Mouse (Mus musculus): Measurements from ENCODE around the gene Manbal. TPM values are rescaled to one million over a fixed set of nuclear protein-coding genes. Genes with fewer than 3 reads are reported as not detected.

Gene Manbal
- polyA plus RNA-seq, 1 experiment = 68.0 TPM

GRCm38 (mm10) chr2:157412497-157412896, 45.1 kb downstream of the Manbal start:
- Histone ChIP-seq H3K4me3 (ENCODE audit: control insufficient read depth, insufficient read depth, low read length) (no peak overlapping the region), H3K27me3 (ENCODE audit: control insufficient read depth, insufficient read depth, low read length) (no peaks in the 10 kb centered on the region), H3K4me1 (replicated peaks; ENCODE audit: control insufficient read depth, insufficient read depth, low read length) (no peaks in the 10 kb centered on the region), H3K27ac (ENCODE audit: control insufficient read depth, insufficient read depth, low read length) (no peak overlapping the region), H3K36me3 (ENCODE audit: control insufficient read depth, insufficient read depth, low read length) (no peaks in the 10 kb centered on the region)
- WGBS = 84% methylated on average over 7 of the region's 7 CpGs
- TF ChIP-seq POLR2A (IDR thresholded peaks at IDR 0.05; ENCODE audit: control insufficient read depth, extremely low read depth, insufficient read depth, low read length, poor library complexity) = no peak
- no peak for TF ChIP-seq CTCF (IDR thresholded peaks at IDR 0.05; ENCODE audit: borderline replicate concordance, control insufficient read depth, extremely low read depth, insufficient read depth, low read length, poor library complexity)
- DNase-seq = no peak

- Histone ChIP-seq H3K36me3 (ENCODE audit: control insufficient read depth, insufficient read depth, low read length) (no peaks in the 10 kb centered on the region), H3K4me3 (ENCODE audit: control insufficient read depth, insufficient read depth, low read length) (no peak overlapping the region), H3K4me1 (replicated peaks; ENCODE audit: control insufficient read depth, insufficient read depth, low read length) (no peaks in the 10 kb centered on the region), H3K27ac (ENCODE audit: control insufficient read depth, insufficient read depth, low read length) (no peak overlapping the region), H3K27me3 (ENCODE audit: control insufficient read depth, insufficient read depth, low read length) (no peaks in the 10 kb centered on the region)
- WGBS = 86% methylated on average over 6 of the region's 6 CpGs
- no peak for TF ChIP-seq POLR2A (IDR thresholded peaks at IDR 0.05; ENCODE audit: control insufficient read depth, extremely low read depth, insufficient read depth, low read length, poor library complexity)
- TF ChIP-seq CTCF (IDR thresholded peaks at IDR 0.05; ENCODE audit: borderline replicate concordance, control insufficient read depth, extremely low read depth, insufficient read depth, low read length, poor library complexity) = no peak
- no peak for DNase-seq
These were observed 49.8 kb downstream of the Manbal start for GRCm38 (mm10) chr2:157417229-157417628.

- 76% methylated on average over 13 of the region's 13 CpGs for WGBS
- no peak within 1 kb of the TSS for H3K4me3 ChIP-seq (ENCODE audit: control insufficient read depth, insufficient read depth, low read length)
- no peaks in the 10 kb centered on the region for H3K4me1 ChIP-seq (replicated peaks; ENCODE audit: control insufficient read depth, insufficient read depth, low read length)
- no peak for TF ChIP-seq POLR2A (IDR thresholded peaks at IDR 0.05; ENCODE audit: control insufficient read depth, extremely low read depth, insufficient read depth, low read length, poor library complexity)
- TF ChIP-seq CTCF (IDR thresholded peaks at IDR 0.05; ENCODE audit: borderline replicate concordance, control insufficient read depth, extremely low read depth, insufficient read depth, low read length, poor library complexity) = no peak
- H3K27me3 ChIP-seq (ENCODE audit: control insufficient read depth, insufficient read depth, low read length) = no peaks in the 10 kb centered on the region
- no peak for DNase-seq
- no peak within 1 kb of the TSS for H3K27ac ChIP-seq (ENCODE audit: control insufficient read depth, insufficient read depth, low read length)
- H3K36me3 ChIP-seq (ENCODE audit: control insufficient read depth, insufficient read depth, low read length) = no peaks in the 10 kb centered on the region
These were observed 50.8 kb downstream of the Manbal start, which contains the start of gene Src for GRCm38 (mm10) chr2:157418206-157418605. TSS of gene Src (plus strand) at chr2:157418444.

- 39% methylated on average over 7 of the region's 7 CpGs for WGBS
- Histone ChIP-seq H3K27me3 (ENCODE audit: control insufficient read depth, insufficient read depth, low read length) (peaks cover 2% of the 10 kb centered on the region; the same call in 1 of the 2 replicates), H3K4me1 (replicated peaks; ENCODE audit: control insufficient read depth, insufficient read depth, low read length) (no peaks in the 10 kb centered on the region), H3K27ac (ENCODE audit: control insufficient read depth, insufficient read depth, low read length) (no peak overlapping the region), H3K4me3 (ENCODE audit: control insufficient read depth, insufficient read depth, low read length) (no peak overlapping the region), H3K36me3 (ENCODE audit: control insufficient read depth, insufficient read depth, low read length) (no peaks in the 10 kb centered on the region)
- no peak for TF ChIP-seq CTCF (IDR thresholded peaks at IDR 0.05; ENCODE audit: borderline replicate concordance, control insufficient read depth, extremely low read depth, insufficient read depth, low read length, poor library complexity)
- no peak for DNase-seq
These were observed 51.2 kb downstream of the Manbal start for GRCm38 (mm10) chr2:157418609-157419071.

GRCm38 (mm10) chr2:157419506-157419905, 52.1 kb downstream of the Manbal start:
- no peak for TF ChIP-seq CTCF (IDR thresholded peaks at IDR 0.05; ENCODE audit: borderline replicate concordance, control insufficient read depth, extremely low read depth, insufficient read depth, low read length, poor library complexity)
- no peak for TF ChIP-seq POLR2A (IDR thresholded peaks at IDR 0.05; ENCODE audit: control insufficient read depth, extremely low read depth, insufficient read depth, low read length, poor library complexity)
- Histone ChIP-seq H3K4me1 (replicated peaks; ENCODE audit: control insufficient read depth, insufficient read depth, low read length) (no peaks in the 10 kb centered on the region), H3K27ac (ENCODE audit: control insufficient read depth, insufficient read depth, low read length) (no peak overlapping the region), H3K27me3 (ENCODE audit: control insufficient read depth, insufficient read depth, low read length) (peaks cover 10% of the 10 kb centered on the region), H3K36me3 (ENCODE audit: control insufficient read depth, insufficient read depth, low read length) (no peaks in the 10 kb centered on the region), H3K4me3 (ENCODE audit: control insufficient read depth, insufficient read depth, low read length) (no peak overlapping the region)
- no peak for DNase-seq

GRCm38 (mm10) chr2:157420404-157420803, 53.0 kb downstream of the Manbal start:
- TF ChIP-seq CTCF (IDR thresholded peaks at IDR 0.05; ENCODE audit: borderline replicate concordance, control insufficient read depth, extremely low read depth, insufficient read depth, low read length, poor library complexity) = no peak
- TF ChIP-seq POLR2A (IDR thresholded peaks at IDR 0.05; ENCODE audit: control insufficient read depth, extremely low read depth, insufficient read depth, low read length, poor library complexity) = no peak
- Histone ChIP-seq H3K27me3 (ENCODE audit: control insufficient read depth, insufficient read depth, low read length) (peaks cover 10% of the 10 kb centered on the region), H3K4me1 (replicated peaks; ENCODE audit: control insufficient read depth, insufficient read depth, low read length) (no peaks in the 10 kb centered on the region), H3K4me3 (ENCODE audit: control insufficient read depth, insufficient read depth, low read length) (no peak overlapping the region), H3K27ac (ENCODE audit: control insufficient read depth, insufficient read depth, low read length) (no peak overlapping the region), H3K36me3 (ENCODE audit: control insufficient read depth, insufficient read depth, low read length) (no peaks in the 10 kb centered on the region)
- DNase-seq = no peak
- 97% methylated on average over 4 of the region's 4 CpGs for WGBS

GRCm38 (mm10) chr2:157422062-157422655, 54.8 kb downstream of the Manbal start:
- Histone ChIP-seq H3K27me3 (ENCODE audit: control insufficient read depth, insufficient read depth, low read length) (peaks cover 10% of the 10 kb centered on the region), H3K4me1 (replicated peaks; ENCODE audit: control insufficient read depth, insufficient read depth, low read length) (no peaks in the 10 kb centered on the region), H3K4me3 (ENCODE audit: control insufficient read depth, insufficient read depth, low read length) (no peak overlapping the region), H3K36me3 (ENCODE audit: control insufficient read depth, insufficient read depth, low read length) (no peaks in the 10 kb centered on the region), H3K27ac (ENCODE audit: control insufficient read depth, insufficient read depth, low read length) (no peak overlapping the region)
- 90% methylated on average over 11 of the region's 11 CpGs for whole genome bisulfite sequencing
- TF ChIP-seq CTCF (IDR thresholded peaks at IDR 0.05; ENCODE audit: borderline replicate concordance, control insufficient read depth, extremely low read depth, insufficient read depth, low read length, poor library complexity) (no peak), POLR2A (IDR thresholded peaks at IDR 0.05; ENCODE audit: control insufficient read depth, extremely low read depth, insufficient read depth, low read length, poor library complexity) (no peak)
- DNase-seq = no peak

Measured in thymus, adult 2 months (tissue).